Mouse (Mus musculus): ENCODE data around the gene Olfr502.
"Not testable (repeated sequence)": the region's sequence is repeated elsewhere in the genome, so short reads cannot be mapped to it uniquely, and the experiment has no call there.

Gene Olfr502

DNA sequence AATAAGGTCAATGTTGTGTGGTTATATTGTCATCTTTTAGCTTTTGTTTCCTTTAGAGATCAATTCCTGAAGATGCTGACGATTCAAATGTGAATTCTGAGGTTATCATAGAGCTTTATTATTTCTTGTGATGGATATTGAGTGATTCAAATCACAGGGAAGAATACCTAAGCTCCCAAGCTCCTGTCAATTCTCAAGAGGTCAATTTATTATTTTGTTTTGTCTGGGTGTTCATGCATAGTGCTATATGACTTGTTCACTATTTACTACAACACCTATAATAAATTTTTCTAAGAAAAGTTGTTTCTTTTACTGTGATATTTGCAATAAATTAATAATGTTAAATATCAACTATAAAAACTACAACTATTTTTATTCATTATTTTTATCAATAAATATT lies at the start of gene Olfr502:
Gene Olfr502, minus strand, starts transcription at position 101 of the 400 bp plus-strand sequence.
- DNase-seq: no peak

DNA sequence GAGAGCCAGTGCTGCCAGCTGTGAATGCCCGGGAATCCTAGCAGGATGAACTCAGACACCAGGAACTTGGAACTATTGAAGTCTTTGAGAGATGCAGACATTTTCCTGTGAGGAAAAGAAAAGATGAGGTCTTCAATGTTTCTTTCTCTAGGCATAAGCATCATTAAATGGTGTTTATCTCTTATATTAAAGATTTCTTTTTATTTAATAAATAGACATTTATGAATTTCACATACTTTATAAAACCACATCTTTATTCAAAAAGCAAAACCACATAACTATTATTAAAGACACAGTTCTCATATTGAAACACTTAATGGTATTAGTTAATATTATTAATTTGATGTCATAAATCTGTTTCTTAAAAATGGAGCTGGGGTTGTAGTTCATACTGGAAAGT lies 40.8 kb upstream of the Olfr502 start, which contains the start of gene Olfr504:
Gene Olfr504, minus strand, starts transcription at position 101 of the 400 bp plus-strand sequence.
- DNase-seq: no peak

DNA sequence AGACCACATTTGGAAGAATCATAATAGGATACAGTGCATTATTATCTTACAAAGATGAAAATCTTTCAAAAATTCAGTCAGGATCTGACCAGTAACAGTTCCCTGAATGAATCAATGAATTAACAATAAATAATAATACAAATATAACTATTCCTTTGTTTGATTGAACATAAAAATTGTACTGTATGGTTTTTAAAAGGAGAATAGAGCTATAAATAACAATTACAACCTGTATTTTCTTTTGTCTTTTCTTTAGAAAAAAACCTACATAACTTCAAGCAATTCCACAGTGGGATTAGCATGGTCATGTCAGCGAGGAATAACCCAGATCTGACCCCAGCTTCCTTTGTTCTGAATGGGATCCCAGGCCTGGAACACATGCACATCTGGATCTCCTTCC lies 19.4 kb upstream of the Olfr502 start, which contains the start of gene Olfr503:
Gene Olfr503, plus strand, starts transcription at position 301 of the 400 bp plus-strand sequence.
- not testable (repeated sequence) for DNase-seq

DNA sequence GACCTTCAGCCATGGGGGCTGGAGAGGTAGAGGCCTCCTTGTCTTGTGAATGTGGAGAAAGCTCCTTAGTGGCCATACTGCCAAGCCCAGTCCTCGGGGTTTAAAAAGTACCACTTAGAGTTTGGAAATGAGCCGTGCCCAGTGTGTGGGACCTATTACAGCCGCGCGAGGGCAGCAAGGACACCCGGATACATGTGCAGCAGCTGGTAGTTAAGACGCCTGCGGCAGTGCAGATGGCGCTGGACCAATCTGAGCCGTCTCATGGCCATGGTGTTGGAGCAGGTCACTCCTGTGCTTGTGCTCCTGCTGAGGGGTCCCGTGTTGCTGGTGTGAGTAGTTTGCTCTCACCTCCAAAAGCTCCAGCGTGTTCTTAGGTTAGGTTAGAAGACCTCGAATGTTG lies 17.6 kb upstream of the Olfr502 start:
- no peak for DNase-seq

Measured in cerebellum, postnatal 36 days (tissue).